Mouse (Mus musculus) CH12.LX (cell line): ENCODE data around the gene Tigd2. TPM values are rescaled to one million over a fixed set of nuclear protein-coding genes. Genes with fewer than 3 reads are reported as not detected.

Experiments used
- DNase-seq: peaks from one replicate; pipeline ENCODE4 v3.0.0-alpha.2; 2013; ENCODE audit errors: extremely low read depth
- H3K27ac ChIP-seq: 2 replicates; pipeline ENCODE4 v1.5.1; 2012; ENCODE audit warnings: low read depth, mild to moderate bottlenecking, control low read depth, moderate library complexity; ENCODE audit not compliant: insufficient read depth
- H3K27me3 ChIP-seq: replicated peaks from 2 replicates; pipeline ENCODE3; 2012; ENCODE audit warnings: inconsistent platforms
- H3K36me3 ChIP-seq, 2 experiments: replicated peaks in 1 of 2; 2 replicates each; pipeline versions ENCODE3 to v1.6.1; 2012; ENCODE audit warnings: inconsistent platforms in 1 of 2, low read length in 1 of 2, mild to moderate bottlenecking in 1 of 2, mixed read lengths in 1 of 2, moderate library complexity in 1 of 2; ENCODE audit not compliant: control insufficient read depth in 1 of 2, insufficient read depth in 1 of 2
- H3K4me1 ChIP-seq, 2 experiments: 2 replicates each; pipeline ENCODE4 v1.6.1; 2012; ENCODE audit warnings: inconsistent platforms in 1 of 2, moderate library complexity in 1 of 2; ENCODE audit not compliant: insufficient read depth in 2 of 2, control insufficient read depth in 1 of 2
- H3K4me2 ChIP-seq: 2 replicates; pipeline ENCODE4 v1.6.1; 2012; ENCODE audit warnings: low read depth, mild to moderate bottlenecking, control low read depth; ENCODE audit not compliant: poor library complexity, insufficient read depth, severe bottlenecking
- H3K4me3 ChIP-seq, 3 experiments: fragments of 150-350 bp in 1 of 3; sonication (generic) in 1 of 3; replicated peaks in 1 of 3; 2 replicates each; pipeline versions ENCODE3 to v1.5.1; 2011 to 2012; ENCODE audit warnings: low read depth in 2 of 3, low read length in 2 of 3, mild to moderate bottlenecking in 2 of 3, moderate library complexity in 2 of 3, control low read depth in 1 of 3, improper control_type of control experiment in 1 of 3, inconsistent platforms in 1 of 3, mixed read lengths in 1 of 3; ENCODE audit not compliant: poor library complexity in 1 of 3
- H3K79me2 ChIP-seq: replicated peaks from 2 replicates; pipeline ENCODE4 v1.6.1; 2012; ENCODE audit warnings: mild to moderate bottlenecking, moderate library complexity; ENCODE audit not compliant: control insufficient read depth, poor library complexity, insufficient read depth, severe bottlenecking; ENCODE audit errors: extremely low read depth
- H3K9ac ChIP-seq: 2 replicates; pipeline ENCODE4 v1.6.1; 2012; ENCODE audit warnings: low read depth, mild to moderate bottlenecking, control low read depth, moderate library complexity; ENCODE audit not compliant: insufficient read depth
- H3K9me3 ChIP-seq: replicated peaks from 2 replicates; pipeline ENCODE3; 2012; ENCODE audit warnings: low read length, inconsistent platforms, mixed read lengths
- CHD2 ChIP-seq: IDR thresholded peaks from 2 replicates; pipeline ENCODE4 v1.6.1; 2011; ENCODE audit warnings: low read length, improper control_type of control experiment
- CTCF ChIP-seq, 2 experiments: IDR thresholded peaks in 1 of 2; conservative IDR thresholded peaks in 1 of 2; 2 replicates each; pipeline ENCODE4 v1.5.1; 2011 to 2012; ENCODE audit warnings: low read depth in 2 of 2, low read length in 2 of 2, improper control_type of control experiment in 1 of 2, inconsistent platforms in 1 of 2, mild to moderate bottlenecking in 1 of 2, moderate library complexity in 1 of 2
- E2F4 ChIP-seq: IDR thresholded peaks from 2 replicates; pipeline ENCODE4 v1.6.1; 2011; ENCODE audit warnings: low read depth, low read length, improper control_type of control experiment; ENCODE audit not compliant: insufficient replicate concordance
- EP300 ChIP-seq: IDR thresholded peaks from 2 replicates; pipeline ENCODE4 v1.6.1; 2011; ENCODE audit warnings: low read length, improper control_type of control experiment
- ETS1 ChIP-seq: conservative IDR thresholded peaks from 2 replicates; pipeline ENCODE4 v1.6.1; 2012; ENCODE audit warnings: low read depth, mild to moderate bottlenecking, inconsistent platforms, low read length, improper control_type of control experiment, moderate library complexity
- HCFC1 ChIP-seq: IDR thresholded peaks from 2 replicates; pipeline ENCODE4 v1.6.1; 2012; ENCODE audit warnings: low read depth, mild to moderate bottlenecking, inconsistent platforms, low read length, improper control_type of control experiment
- IRF4 ChIP-seq: IDR thresholded peaks from 2 replicates; pipeline ENCODE4 v1.6.1; 2014; ENCODE audit warnings: low read depth, mild to moderate bottlenecking, inconsistent platforms, low read length, improper control_type of control experiment
- JUN ChIP-seq: IDR thresholded peaks from 2 replicates; pipeline ENCODE4 v1.6.1; 2011; ENCODE audit warnings: low read depth, mild to moderate bottlenecking, low read length, improper control_type of control experiment, moderate library complexity; ENCODE audit not compliant: insufficient read depth
- JUND ChIP-seq: conservative IDR thresholded peaks from 2 replicates; pipeline ENCODE4 v1.6.1; 2011; ENCODE audit warnings: low read depth, low read length, improper control_type of control experiment
- KAT2A ChIP-seq: IDR thresholded peaks from 2 replicates; pipeline ENCODE4 v1.6.1; 2012; ENCODE audit warnings: low read length, improper control_type of control experiment, inconsistent platforms; ENCODE audit not compliant: insufficient replicate concordance
- MAFK ChIP-seq: IDR thresholded peaks from 2 replicates; pipeline ENCODE4 v1.6.1; 2011; ENCODE audit warnings: low read length, improper control_type of control experiment; ENCODE audit not compliant: insufficient replicate concordance
- MAX ChIP-seq: IDR thresholded peaks from 2 replicates; pipeline ENCODE4 v1.6.1; 2011; ENCODE audit warnings: low read length, improper control_type of control experiment
- MAZ ChIP-seq: IDR thresholded peaks from 2 replicates; pipeline ENCODE4 v1.6.1; 2012; ENCODE audit warnings: low read depth, mild to moderate bottlenecking, inconsistent platforms, low read length, improper control_type of control experiment, moderate library complexity
- MEF2A ChIP-seq: IDR thresholded peaks from 2 replicates; pipeline ENCODE4 v1.6.1; 2014; ENCODE audit warnings: low read depth, mild to moderate bottlenecking, inconsistent platforms, low read length, improper control_type of control experiment, borderline replicate concordance
- MXI1 ChIP-seq: IDR thresholded peaks from 2 replicates; pipeline ENCODE4 v1.6.1; 2011; ENCODE audit warnings: mild to moderate bottlenecking, low read depth, low read length, improper control_type of control experiment
- NELFE ChIP-seq: IDR thresholded peaks from 2 replicates; pipeline ENCODE4 v1.6.1; 2011; ENCODE audit warnings: low read depth, low read length, improper control_type of control experiment
- POLR2A ChIP-seq: IDR thresholded peaks from 2 replicates; pipeline ENCODE4 v1.6.1; 2011; ENCODE audit warnings: low read depth, mild to moderate bottlenecking, improper control_type of control experiment, low read length
- POLR2AphosphoS2 ChIP-seq: IDR thresholded peaks from 2 replicates; pipeline ENCODE4 v1.6.1; 2011; ENCODE audit warnings: low read depth, low read length, improper control_type of control experiment
- RAD21 ChIP-seq: IDR thresholded peaks from 2 replicates; pipeline ENCODE4 v1.6.1; 2011; ENCODE audit warnings: low read depth, mild to moderate bottlenecking, low read length, improper control_type of control experiment, moderate library complexity
- SMC3 ChIP-seq: IDR thresholded peaks from 2 replicates; pipeline ENCODE4 v1.6.1; 2011; ENCODE audit warnings: low read depth, low read length, improper control_type of control experiment
- UBTF ChIP-seq: IDR thresholded peaks from 2 replicates; pipeline ENCODE4 v1.6.1; 2012; ENCODE audit warnings: low read depth, mild to moderate bottlenecking, inconsistent platforms, low read length, improper control_type of control experiment, moderate library complexity
- USF1 ChIP-seq: IDR thresholded peaks from 2 replicates; pipeline ENCODE4 v1.6.1; 2014; ENCODE audit warnings: low read depth, mild to moderate bottlenecking, inconsistent platforms, low read length, improper control_type of control experiment
- USF2 ChIP-seq: conservative IDR thresholded peaks from 2 replicates; pipeline ENCODE4 v1.6.1; 2011; ENCODE audit warnings: low read depth, low read length, improper control_type of control experiment
- ZC3H11A ChIP-seq: IDR thresholded peaks from 2 replicates; pipeline ENCODE4 v1.6.1; 2012; ENCODE audit warnings: low read depth, mild to moderate bottlenecking, inconsistent platforms, low read length, improper control_type of control experiment
- ZKSCAN1 ChIP-seq: IDR thresholded peaks from 2 replicates; pipeline ENCODE4 v1.6.1; 2012; ENCODE audit warnings: low read depth, inconsistent platforms, low read length, improper control_type of control experiment, borderline replicate concordance
- ZNF384 ChIP-seq: IDR thresholded peaks from 2 replicates; pipeline ENCODE4 v1.6.1; 2012; ENCODE audit warnings: low read depth, low read length, improper control_type of control experiment, inconsistent platforms
- dilution Hi-C: fragments of 300-500 bp; cut with MboI; formaldehyde crosslinking; loops from 2 replicates; pipeline ENCODE4 v1.14.3; 2020; ENCODE audit warnings: low sequenced_read_pairs; ENCODE audit not compliant: extremely low pct_unique_long_range_greater_than_20kb, extremely low pct_ligation_motif_present
- in situ Hi-C: fragments of 300-500 bp; cut with MboI; formaldehyde crosslinking; loops from 3 replicates; pipeline ENCODE4 v1.14.3; 2019; ENCODE audit warnings: low sequenced_read_pairs, low pct_ligation_motif_present, low pct_unique_long_range_greater_than_20kb, mixed read lengths
- polyA plus RNA-seq: library from polyadenylated mRNA; unstranded; fragments of >175 nt; gene quantifications from 2 replicates; pipeline ENCODE4 v1.2.1, GENCODE M21; 2012; ENCODE audit warnings: low read depth; ENCODE audit not compliant: insufficient read length
- total RNA-seq, 2 experiments: library from RNA; depleted of rRNA; stranded (reverse); fragments of 300-350 nt in 1 of 2; fragments of >200 nt in 1 of 2; gene quantifications; 2 replicates each; pipeline ENCODE4 v1.2.3; 2012 to 2014

Gene Tigd2
- total and polyA plus RNA-seq, 3 experiments = 11.0 to 25.2 (median 12.6) TPM

- DNase-seq = peak; percentile 68
- no peaks in the 10 kb centered on the region for H3K36me3 ChIP-seq
- no peak overlapping the region for H3K9ac ChIP-seq
- peaks cover 3 to 8% of the 10 kb centered on the region in 2 experiments; a peak in 3 of 4 replicates for H3K4me1 ChIP-seq
- H3K27me3 ChIP-seq = no peaks in the 10 kb centered on the region
- H3K9me3 ChIP-seq = no peaks in the 10 kb centered on the region
- no peak for TF ChIP-seq USF1
- TF ChIP-seq SMC3 = peak; percentile 88
- TF ChIP-seq RAD21 = peak; percentile 93
- TF ChIP-seq ZNF384 = 0 out of 2 replicates have a peak, but pooled peaks have one; percentile 11
- TF ChIP-seq MAX = no peak
- no peak for TF ChIP-seq ZKSCAN1
- TF ChIP-seq EP300 = no peak
- 0 out of 2 replicates have a peak, but pooled peaks have one; percentile 12 for TF ChIP-seq IRF4
- TF ChIP-seq JUND = 0 out of 2 replicates have a peak, but pooled peaks have one; percentile 13
- TF ChIP-seq ZC3H11A = peak; percentile 84
- TF ChIP-seq CTCF (conservative IDR thresholded peaks at IDR 0.05 in 1 of 2, IDR thresholded peaks at IDR 0.05 in 1 of 2; ENCODE audit: low read depth in 2 of 2, low read length in 2 of 2) = peak in 1 of 2 experiments; percentile 84; a peak in 2 of 4 replicates
- no peak overlapping the region for H3K27ac ChIP-seq
- in situ Hi-C loops = loop anchor here (10.0 kb wide), 1 partner anchor 235 kb away; no protein-coding TSS in a partner anchor
- H3K4me3 ChIP-seq = no peak overlapping the region
- dilution Hi-C loops = no loop called here
- H3K79me2 ChIP-seq = no peaks in the 10 kb centered on the region
- H3K4me2 ChIP-seq = no peak overlapping the region
Measured at GRCm38 (mm10) chr6:59249675-59250074, 41.0 kb downstream of the Tigd2 start.

- peak; percentile 65 for DNase-seq
- Histone ChIP-seq H3K27me3 (no peaks in the 10 kb centered on the region), H3K9me3 (no peaks in the 10 kb centered on the region), H3K4me1 (peaks cover 3 to 8% of the 10 kb centered on the region in 2 experiments; a peak in 3 of 4 replicates), H3K4me3 (no peak overlapping the region), H3K9ac (no peak overlapping the region), H3K4me2 (no peak overlapping the region), H3K79me2 (no peaks in the 10 kb centered on the region), H3K36me3 (no peaks in the 10 kb centered on the region), H3K27ac (no peak overlapping the region)
- in situ Hi-C loops = loop anchor here (10.0 kb wide), 1 partner anchor 234 kb away; no protein-coding TSS in a partner anchor
- dilution Hi-C loops = no loop called here
- TF ChIP-seq MXI1 = no peak
- no peak for TF ChIP-seq UBTF
- TF ChIP-seq SMC3 = 0 out of 2 replicates have a peak, but pooled peaks have one; percentile 10
- TF ChIP-seq EP300 = no peak
- peak in 1 of 2 experiments; percentile 7; a peak in 1 of 4 replicates for TF ChIP-seq CTCF (conservative IDR thresholded peaks at IDR 0.05 in 1 of 2, IDR thresholded peaks at IDR 0.05 in 1 of 2; ENCODE audit: low read depth in 2 of 2, low read length in 2 of 2)
- TF ChIP-seq RAD21 = peak; percentile 10
Measured at GRCm38 (mm10) chr6:59250536-59250935, 41.9 kb downstream of the Tigd2 start.

GRCm38 (mm10) chr6:59255909-59256308 is 47.2 kb downstream of the Tigd2 start:
- Histone ChIP-seq H3K27ac (no peak overlapping the region), H3K4me2 (no peak overlapping the region), H3K36me3 (no peaks in the 10 kb centered on the region), H3K9me3 (no peaks in the 10 kb centered on the region), H3K4me3 (no peak overlapping the region), H3K27me3 (no peaks in the 10 kb centered on the region), H3K4me1 (peaks cover 0 to 4% of the 10 kb centered on the region in 2 experiments; a peak in 1 of 4 replicates), H3K9ac (no peak overlapping the region), H3K79me2 (no peaks in the 10 kb centered on the region)
- dilution Hi-C loops = no loop called here
- no peak for DNase-seq
- in situ Hi-C loops = loop anchor here (10.0 kb wide), 1 partner anchor 229 kb away; no protein-coding TSS in a partner anchor
- no peak for TF ChIP-seq IRF4
- TF ChIP-seq CHD2 = no peak
- TF ChIP-seq USF1 = no peak
- TF ChIP-seq JUN = no peak
- no peak for TF ChIP-seq E2F4
- no peak for TF ChIP-seq ETS1
- no peak for TF ChIP-seq NELFE
- TF ChIP-seq POLR2A = no peak
- no peak for TF ChIP-seq MAFK
- TF ChIP-seq HCFC1 = no peak
- TF ChIP-seq EP300 = no peak
- no peak for TF ChIP-seq MEF2A
- no peak for TF ChIP-seq USF2
- no peak for TF ChIP-seq MAZ
- no peak for TF ChIP-seq ZC3H11A
- no peak for TF ChIP-seq KAT2A
- no peak for TF ChIP-seq POLR2AphosphoS2
